Mouse (Mus musculus): ENCODE measurements around the gene N4bp3. TPM values are rescaled to one million over a fixed set of nuclear protein-coding genes. Genes with fewer than 3 reads are reported as not detected.

The N4bp3 gene
- polyA plus RNA-seq, 1 experiment from 2014 or later = 30.6 TPM

DNA sequence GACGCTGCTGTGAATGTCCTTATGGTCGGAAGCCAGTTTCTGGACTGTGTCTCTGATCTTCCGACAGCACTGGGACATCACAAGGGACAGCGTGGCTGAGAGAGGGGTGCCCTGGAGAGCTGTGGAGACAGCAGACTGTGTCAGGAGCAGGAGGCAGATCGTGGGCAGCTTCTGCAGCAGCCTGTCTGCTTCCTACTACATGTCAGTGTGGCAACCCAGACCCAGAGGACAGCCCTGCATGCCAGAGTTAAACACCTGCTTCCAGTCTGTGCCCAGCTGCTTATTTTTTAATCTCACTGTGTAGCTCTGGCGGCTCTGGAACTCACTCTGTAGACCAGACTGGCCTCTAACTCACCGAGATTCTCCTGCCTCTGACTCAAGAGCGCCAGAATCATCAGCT is 22.7 kb downstream of the N4bp3 start:
- WGBS = 81% methylated on average over 8 of the region's 8 CpGs
- DNase-seq (ENCODE audit: low spot score) (no peak), ATAC-seq (replicated peaks; ENCODE audit: low FRiP score, low read depth) (no peak)
- Histone ChIP-seq H3K9me3 (replicated peaks; ENCODE audit: low read length) (no peaks in the 10 kb centered on the region), H3K9ac (ENCODE audit: low read depth, low read length) (no peak overlapping the region), H3K27ac (no peak overlapping the region), H3K36me3 (ENCODE audit: insufficient read depth, low read length) (peaks cover 39% of the 10 kb centered on the region), H3K4me2 (ENCODE audit: low read length) (no peak overlapping the region), H3K27me3 (ENCODE audit: insufficient read depth, low read length) (no peaks in the 10 kb centered on the region), H3K4me1 (replicated peaks; ENCODE audit: insufficient read depth, low read length) (0 out of 2 replicates have a peak, but pooled peaks cover 7% of the 10 kb centered on the region), H3K4me3 (replicated peaks; ENCODE audit: low read depth, low read length) (no peak overlapping the region)
- no peak for TF ChIP-seq CTCF (IDR thresholded peaks at IDR 0.05; ENCODE audit: low read depth)

DNA sequence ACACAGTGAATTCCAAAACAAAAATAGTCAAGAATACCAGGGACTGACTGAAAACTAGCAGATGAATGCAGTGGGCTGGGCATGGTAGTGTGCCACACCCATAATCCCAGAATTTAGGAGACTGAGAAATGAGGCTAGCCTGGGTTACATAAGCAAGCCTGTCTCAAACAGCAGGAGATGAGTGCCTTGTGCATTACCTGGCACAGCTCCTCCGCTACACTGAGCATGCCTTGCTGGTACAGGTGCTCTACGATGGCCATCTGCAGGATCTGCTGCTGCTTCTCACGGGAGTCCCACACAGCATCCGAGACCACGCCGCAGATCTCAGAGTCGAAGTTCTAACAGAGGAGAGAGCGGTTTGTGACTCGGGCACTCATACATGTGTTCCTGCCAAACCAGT is 23.2 kb downstream of the N4bp3 start:
- no peaks in the 10 kb centered on the region for H3K9me3 ChIP-seq (replicated peaks; ENCODE audit: low read length)
- H3K9ac ChIP-seq (ENCODE audit: low read depth, low read length) = no peak overlapping the region
- ATAC-seq (replicated peaks; ENCODE audit: low FRiP score, low read depth) = no peak
- no peaks in the 10 kb centered on the region for H3K27me3 ChIP-seq (ENCODE audit: insufficient read depth, low read length)
- H3K27ac ChIP-seq = no peak overlapping the region
- DNase-seq (ENCODE audit: low spot score) = no peak
- TF ChIP-seq CTCF (IDR thresholded peaks at IDR 0.05; ENCODE audit: low read depth) = no peak
- 0 out of 2 replicates have a peak, but pooled peaks cover 4% of the 10 kb centered on the region for H3K4me1 ChIP-seq (replicated peaks; ENCODE audit: insufficient read depth, low read length)
- WGBS = 96% methylated on average over 9 of the region's 9 CpGs
- peaks cover 44% of the 10 kb centered on the region for H3K36me3 ChIP-seq (ENCODE audit: insufficient read depth, low read length)
- H3K4me2 ChIP-seq (ENCODE audit: low read length) = no peak overlapping the region
- no peak overlapping the region for H3K4me3 ChIP-seq (replicated peaks; ENCODE audit: low read depth, low read length)

DNA sequence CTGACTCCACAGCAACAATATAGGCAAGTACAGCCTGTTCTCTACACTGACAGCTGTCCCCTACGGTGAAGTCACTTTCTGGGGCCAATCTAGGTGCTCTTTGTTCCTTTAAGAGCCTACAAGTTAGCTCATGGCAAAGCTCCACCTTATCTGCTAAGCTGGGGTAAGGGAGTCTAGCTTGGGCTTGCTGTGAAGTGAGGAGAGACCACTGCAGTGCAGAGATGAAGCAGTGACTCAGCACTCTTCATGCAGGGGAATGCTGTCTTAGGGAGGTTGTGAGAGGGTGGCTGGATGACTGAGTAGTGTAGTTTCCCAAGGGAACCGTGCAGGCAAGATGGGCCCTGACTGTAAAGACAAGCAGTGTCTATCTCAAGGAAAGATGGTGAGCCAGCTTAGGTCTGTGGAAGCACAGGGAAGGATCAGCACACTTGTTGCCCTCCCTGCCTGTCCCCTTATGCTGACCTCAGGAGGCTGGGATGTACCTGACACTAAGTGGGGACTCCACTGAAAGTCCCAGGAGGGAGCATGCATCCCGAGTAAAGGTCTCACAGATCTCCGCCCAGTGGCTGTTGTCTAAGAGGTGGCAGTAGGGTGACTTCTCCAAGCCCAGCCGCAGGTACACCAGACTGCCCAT is 25.3 kb downstream of the N4bp3 start:
- WGBS = 87% methylated on average over 5 of the region's 5 CpGs
- TF ChIP-seq CTCF (IDR thresholded peaks at IDR 0.05; ENCODE audit: low read depth) = no peak
- H3K27me3 ChIP-seq (ENCODE audit: insufficient read depth, low read length) = no peaks in the 10 kb centered on the region
- H3K4me1 ChIP-seq (replicated peaks; ENCODE audit: insufficient read depth, low read length) = peaks cover 6% of the 10 kb centered on the region
- no peak overlapping the region for H3K4me2 ChIP-seq (ENCODE audit: low read length)
- ATAC-seq (replicated peaks; ENCODE audit: low FRiP score, low read depth) = no peak
- no peak overlapping the region for H3K27ac ChIP-seq
- no peak overlapping the region for H3K9ac ChIP-seq (ENCODE audit: low read depth, low read length)
- H3K36me3 ChIP-seq (ENCODE audit: insufficient read depth, low read length) = peaks cover 45% of the 10 kb centered on the region
- DNase-seq (ENCODE audit: low spot score) = no peak
- no peak overlapping the region for H3K4me3 ChIP-seq (replicated peaks; ENCODE audit: low read depth, low read length)
- H3K9me3 ChIP-seq (replicated peaks; ENCODE audit: low read length) = no peaks in the 10 kb centered on the region

DNA sequence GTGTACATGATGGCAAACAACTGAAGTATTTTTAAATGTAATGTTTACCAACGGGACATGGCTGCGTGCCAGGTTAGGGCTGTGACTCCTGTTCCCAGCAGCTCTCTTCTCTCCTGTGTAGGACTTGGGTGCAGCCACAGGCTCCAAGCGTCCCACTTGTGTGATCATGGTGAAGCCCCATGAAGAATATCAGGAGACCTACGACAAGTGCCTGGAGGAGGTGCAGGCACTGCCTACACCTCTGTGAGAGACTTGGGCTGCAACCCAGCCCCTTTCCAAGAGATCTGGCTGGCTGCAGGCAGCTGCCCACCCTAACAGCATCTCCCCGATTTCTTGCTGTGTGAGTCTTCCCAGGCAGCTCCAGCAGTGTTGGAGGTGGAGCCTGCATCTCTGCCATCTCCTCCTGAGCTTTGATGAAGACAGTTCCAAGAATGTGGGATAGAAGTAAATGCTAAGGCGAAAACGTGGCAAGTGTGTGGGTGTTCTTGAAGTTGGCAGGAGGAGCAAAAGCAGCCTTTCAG is 27.6 kb downstream of the N4bp3 start:
- Histone ChIP-seq H3K27me3 (ENCODE audit: insufficient read depth, low read length) (no peaks in the 10 kb centered on the region), H3K36me3 (ENCODE audit: insufficient read depth, low read length) (peaks cover 40% of the 10 kb centered on the region), H3K27ac (no peak overlapping the region), H3K9ac (ENCODE audit: low read depth, low read length) (no peak overlapping the region), H3K9me3 (replicated peaks; ENCODE audit: low read length) (no peaks in the 10 kb centered on the region), H3K4me3 (replicated peaks; ENCODE audit: low read depth, low read length) (no peak overlapping the region), H3K4me2 (ENCODE audit: low read length) (no peak overlapping the region), H3K4me1 (replicated peaks; ENCODE audit: insufficient read depth, low read length) (peaks cover 6% of the 10 kb centered on the region)
- DNase-seq (ENCODE audit: low spot score) (no peak), ATAC-seq (replicated peaks; ENCODE audit: low FRiP score, low read depth) (no peak)
- no peak for TF ChIP-seq CTCF (IDR thresholded peaks at IDR 0.05; ENCODE audit: low read depth)
- 80% methylated on average over 7 of the region's 7 CpGs for WGBS

DNA sequence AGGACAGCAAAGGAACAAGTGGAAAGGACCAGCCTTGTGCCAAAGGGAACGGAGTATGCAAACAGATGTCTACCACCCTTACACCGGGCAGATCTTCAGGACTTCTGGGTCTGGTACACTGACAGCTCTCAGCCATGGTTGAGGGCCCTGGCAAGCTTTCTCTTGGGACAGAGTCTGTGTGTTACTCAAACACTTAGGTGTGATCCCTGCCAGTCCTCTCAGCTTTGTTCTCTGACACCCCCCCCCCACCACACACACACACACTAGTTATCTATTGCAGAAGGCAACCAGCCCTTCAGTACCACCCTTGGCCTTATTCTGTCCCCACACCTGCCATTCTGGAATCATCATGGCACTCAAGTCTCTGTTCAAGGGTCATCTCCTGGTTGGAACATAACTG is 28.9 kb downstream of the N4bp3 start:
- H3K4me2 ChIP-seq (ENCODE audit: low read length) = no peak overlapping the region
- no peak overlapping the region for H3K4me3 ChIP-seq (replicated peaks; ENCODE audit: low read depth, low read length)
- no peaks in the 10 kb centered on the region for H3K27me3 ChIP-seq (ENCODE audit: insufficient read depth, low read length)
- no peak for DNase-seq (ENCODE audit: low spot score)
- H3K4me1 ChIP-seq (replicated peaks; ENCODE audit: insufficient read depth, low read length) = peaks cover 6% of the 10 kb centered on the region
- no peaks in the 10 kb centered on the region for H3K9me3 ChIP-seq (replicated peaks; ENCODE audit: low read length)
- no peak for TF ChIP-seq CTCF (IDR thresholded peaks at IDR 0.05; ENCODE audit: low read depth)
- no peak for ATAC-seq (replicated peaks; ENCODE audit: low FRiP score, low read depth)
- H3K36me3 ChIP-seq (ENCODE audit: insufficient read depth, low read length) = peaks cover 35% of the 10 kb centered on the region
- H3K9ac ChIP-seq (ENCODE audit: low read depth, low read length) = 0 out of 2 replicates have a peak overlapping the region, but pooled peaks have one; percentile 18
- no peak overlapping the region for H3K27ac ChIP-seq
- WGBS = 93% methylated on average over 2 of the region's 2 CpGs

DNA sequence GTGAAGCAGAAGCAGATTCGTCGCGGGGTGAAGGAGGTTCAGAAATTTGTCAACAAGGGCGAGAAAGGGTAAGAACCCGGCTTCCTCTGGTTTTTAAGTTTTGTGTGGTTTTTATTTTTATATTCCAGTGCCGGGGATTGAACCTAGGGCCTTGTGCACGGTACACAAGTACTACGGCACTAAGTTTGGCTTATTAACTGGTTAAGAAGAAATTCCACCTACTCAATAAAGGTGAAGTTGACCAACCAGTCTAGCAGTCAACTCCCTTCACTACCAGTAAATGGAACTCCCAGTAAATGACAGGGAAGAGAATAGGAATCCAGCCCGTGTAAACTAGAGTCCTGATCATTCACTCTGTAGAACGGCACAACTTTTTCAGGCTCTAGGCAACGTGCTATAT is 30.6 kb downstream of the N4bp3 start:
- no peak for DNase-seq (ENCODE audit: low spot score)
- peak overlapping the region; percentile 82 for H3K4me2 ChIP-seq (ENCODE audit: low read length)
- 1% methylated on average over 11 of the region's 11 CpGs for WGBS
- H3K27me3 ChIP-seq (ENCODE audit: insufficient read depth, low read length) = no peaks in the 10 kb centered on the region
- peak overlapping the region; percentile 81 for H3K4me3 ChIP-seq (replicated peaks; ENCODE audit: low read depth, low read length)
- peaks cover 27% of the 10 kb centered on the region for H3K36me3 ChIP-seq (ENCODE audit: insufficient read depth, low read length)
- H3K9me3 ChIP-seq (replicated peaks; ENCODE audit: low read length) = no peaks in the 10 kb centered on the region
- peak overlapping the region; percentile 70 for H3K27ac ChIP-seq
- peaks cover 10% of the 10 kb centered on the region for H3K4me1 ChIP-seq (replicated peaks; ENCODE audit: insufficient read depth, low read length)
- ATAC-seq (replicated peaks; ENCODE audit: low FRiP score, low read depth) = no peak
- no peak for TF ChIP-seq CTCF (IDR thresholded peaks at IDR 0.05; ENCODE audit: low read depth)
- peak overlapping the region; percentile 76 for H3K9ac ChIP-seq (ENCODE audit: low read depth, low read length)

All from kidney, postnatal 0 days (tissue).